Mouse (Mus musculus) liver, adult 2 months (tissue): ENCODE data around the gene Trpm7. TPM values are rescaled to one million over a fixed set of nuclear protein-coding genes. Genes with fewer than 3 reads are reported as not detected.

Experiments
- DNase-seq: peaks from one replicate; pipeline ENCODE4 v3.0.0-alpha.2; 2011; ENCODE audit warnings: low read depth, low spot score; ENCODE audit errors: extremely low read depth
- H3K27ac ChIP-seq: fragments of 200-500 bp; replicated peaks from 2 replicates; pipeline ENCODE4 v1.5.1; 2012; ENCODE audit warnings: low read depth, mild to moderate bottlenecking, control low read depth, inconsistent platforms, low read length; ENCODE audit not compliant: insufficient read depth
- H3K27me3 ChIP-seq: fragments of 200-500 bp; 2 replicates; pipeline ENCODE4 v1.6.1; 2012; ENCODE audit warnings: mild to moderate bottlenecking, moderate library complexity, low read length, inconsistent platforms; ENCODE audit not compliant: control insufficient read depth, insufficient read depth
- H3K36me3 ChIP-seq: fragments of 200-500 bp; 2 replicates; pipeline ENCODE4 v1.6.1; 2012; ENCODE audit warnings: low read length, inconsistent platforms; ENCODE audit not compliant: control insufficient read depth, insufficient read depth
- H3K4me1 ChIP-seq: fragments of 200-500 bp; 2 replicates; pipeline ENCODE4 v1.6.1; 2011; ENCODE audit warnings: low read length; ENCODE audit not compliant: control insufficient read depth, insufficient read depth
- H3K4me3 ChIP-seq: fragments of 200-500 bp; 2 replicates; pipeline ENCODE4 v1.5.1; 2011; ENCODE audit warnings: low read depth, mild to moderate bottlenecking, control low read depth, low read length, moderate library complexity; ENCODE audit not compliant: insufficient read depth
- H3K79me2 ChIP-seq: fragments of 200-500 bp; 2 replicates; pipeline ENCODE4 v1.6.1; 2012; ENCODE audit warnings: inconsistent platforms, mild to moderate bottlenecking, low read length, moderate library complexity; ENCODE audit not compliant: control insufficient read depth, insufficient read depth
- H3K9ac ChIP-seq: fragments of 200-500 bp; 2 replicates; pipeline ENCODE4 v1.6.1; 2012; ENCODE audit warnings: low read depth, mild to moderate bottlenecking, control low read depth, inconsistent platforms, low read length
- CTCF ChIP-seq: fragments of 200-500 bp; IDR thresholded peaks from 2 replicates; pipeline ENCODE4 v1.5.1; 2011; ENCODE audit warnings: low read depth, low read length, control low read depth
- POLR2A ChIP-seq: fragments of 200-500 bp; IDR thresholded peaks from 2 replicates; pipeline ENCODE4 v1.6.1; 2011; ENCODE audit warnings: low read length, control low read depth; ENCODE audit not compliant: insufficient read depth; ENCODE audit errors: extremely low read depth
- WGBS: fragments of 180-500 bp; shearing (Covaris S2); methylation state at CpG from one replicate; pipeline ENCODE4 v1.1.7; 2018; 5-methylcytosine and 5-hydroxymethylcytosine counted together
- polyA plus RNA-seq: library from polyadenylated mRNA; depleted of rRNA; stranded (reverse); fragments of >200 nt; gene quantifications from 2 replicates; pipeline ENCODE4 v1.2.3, GENCODE M21; 2012
- total RNA-seq: library from RNA; depleted of rRNA; stranded (reverse); fragments of >200 nt; gene quantifications from 2 replicates; pipeline ENCODE4 v1.2.3, GENCODE M21; 2014

The Trpm7 gene
- total and polyA plus RNA-seq, 2 experiments: 3.3 to 46.3 TPM

GRCm38 (mm10) chr2:126897511-126897910 is 21.5 kb upstream of the Trpm7 start:
- H3K79me2 ChIP-seq: no peaks in the 10 kb centered on the region
- H3K9ac ChIP-seq: peak overlapping the region; percentile 27; the same call in 1 of the 2 replicates
- no peaks in the 10 kb centered on the region for H3K27me3 ChIP-seq
- H3K4me1 ChIP-seq: peaks cover 10% of the 10 kb centered on the region
- H3K27ac ChIP-seq: peak overlapping the region; percentile 85
- TF ChIP-seq POLR2A: no peak
- no peak for TF ChIP-seq CTCF
- H3K36me3 ChIP-seq: peaks cover 33% of the 10 kb centered on the region
- WGBS: 54% methylated on average over 9 of the region's 9 CpGs
- H3K4me3 ChIP-seq: no peak overlapping the region
- peak; percentile 87 for DNase-seq

DNA sequence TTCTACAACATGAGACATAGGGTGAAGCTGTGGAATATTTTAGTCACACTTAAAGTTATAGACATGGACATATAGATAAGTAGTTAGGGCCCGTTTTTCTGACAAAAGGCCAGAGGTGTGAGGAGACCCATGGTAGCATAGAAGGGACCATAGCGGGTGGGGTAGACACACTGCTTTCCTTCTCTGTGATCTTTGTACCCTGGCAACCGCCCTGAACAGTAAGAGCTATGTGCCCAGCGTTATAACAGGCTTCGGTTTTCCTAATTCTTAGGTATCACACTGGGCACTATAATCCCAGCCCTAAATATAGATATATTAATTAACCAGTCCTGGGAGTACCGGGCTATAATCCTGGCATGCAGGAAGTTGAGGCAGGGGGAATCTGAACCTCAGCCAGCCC is 20.9 kb upstream of the Trpm7 start:
- H3K36me3 ChIP-seq: peaks cover 27% of the 10 kb centered on the region
- no peak overlapping the region for H3K4me3 ChIP-seq
- H3K79me2 ChIP-seq: no peaks in the 10 kb centered on the region
- peaks cover 10% of the 10 kb centered on the region for H3K4me1 ChIP-seq
- DNase-seq: peak; percentile 61
- H3K9ac ChIP-seq: peak overlapping the region; percentile 27; the same call in 1 of the 2 replicates
- no peak for TF ChIP-seq POLR2A
- no peaks in the 10 kb centered on the region for H3K27me3 ChIP-seq
- peak overlapping the region; percentile 85 for H3K27ac ChIP-seq
- 37% methylated on average over 6 of the region's 6 CpGs for WGBS

DNA sequence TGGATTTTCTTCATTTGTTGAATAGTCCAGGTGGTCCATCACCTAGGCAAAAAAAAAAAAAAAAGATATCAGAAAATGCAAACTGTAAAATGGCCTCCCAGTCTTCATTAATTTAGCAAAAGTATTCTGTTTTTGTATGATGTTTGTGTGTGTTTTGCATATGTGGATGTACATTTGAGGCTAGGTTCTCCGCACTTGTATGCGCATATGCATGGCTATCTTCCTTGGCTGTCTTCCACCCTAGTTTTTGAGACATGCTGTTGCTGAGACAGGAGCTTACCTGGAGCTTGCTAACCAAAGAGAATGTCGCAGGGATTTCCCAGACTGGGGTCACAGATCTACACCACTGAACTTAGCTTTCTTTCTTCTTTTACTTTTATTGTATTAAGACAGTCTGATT is 18.2 kb upstream of the Trpm7 start:
- TF ChIP-seq POLR2A (no peak), CTCF (no peak)
- H3K79me2 ChIP-seq: no peaks in the 10 kb centered on the region
- peaks cover 10% of the 10 kb centered on the region for H3K4me1 ChIP-seq
- H3K9ac ChIP-seq: no peak overlapping the region
- peaks cover 14% of the 10 kb centered on the region for H3K36me3 ChIP-seq
- no peak for DNase-seq
- H3K27ac ChIP-seq: no peak overlapping the region
- WGBS: 98% methylated on average over 3 of the region's 3 CpGs
- H3K4me3 ChIP-seq: no peak overlapping the region
- no peaks in the 10 kb centered on the region for H3K27me3 ChIP-seq

DNA sequence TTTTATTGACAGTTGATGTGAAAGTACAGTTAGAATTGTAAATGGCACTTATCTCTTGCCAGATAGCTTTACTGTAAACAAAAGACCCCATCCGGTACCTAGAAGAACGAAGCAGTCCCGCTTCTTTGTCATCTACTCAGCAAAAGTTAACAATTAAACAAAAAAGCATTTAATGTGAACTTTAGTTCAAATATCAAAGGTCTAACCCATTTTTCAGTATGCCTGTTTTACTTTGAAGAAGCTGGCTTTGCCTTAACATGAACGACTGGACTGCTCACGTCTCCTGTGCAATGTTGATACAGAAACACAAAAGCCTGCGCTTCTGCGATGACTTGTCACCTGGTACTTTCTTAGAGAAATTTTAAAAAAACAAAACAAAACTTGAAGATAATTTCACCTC is 16.3 kb upstream of the Trpm7 start:
- DNase-seq: peak; percentile 88
- H3K79me2 ChIP-seq: no peaks in the 10 kb centered on the region
- no peak overlapping the region for H3K27ac ChIP-seq
- no peaks in the 10 kb centered on the region for H3K27me3 ChIP-seq
- peak overlapping the region; percentile 26; the same call in 1 of the 2 replicates for H3K4me3 ChIP-seq
- peaks cover 13% of the 10 kb centered on the region for H3K36me3 ChIP-seq
- TF ChIP-seq POLR2A (no peak), CTCF (no peak)
- WGBS: 25% methylated on average over 7 of the region's 7 CpGs
- H3K4me1 ChIP-seq: peaks cover 8% of the 10 kb centered on the region
- no peak overlapping the region for H3K9ac ChIP-seq

DNA sequence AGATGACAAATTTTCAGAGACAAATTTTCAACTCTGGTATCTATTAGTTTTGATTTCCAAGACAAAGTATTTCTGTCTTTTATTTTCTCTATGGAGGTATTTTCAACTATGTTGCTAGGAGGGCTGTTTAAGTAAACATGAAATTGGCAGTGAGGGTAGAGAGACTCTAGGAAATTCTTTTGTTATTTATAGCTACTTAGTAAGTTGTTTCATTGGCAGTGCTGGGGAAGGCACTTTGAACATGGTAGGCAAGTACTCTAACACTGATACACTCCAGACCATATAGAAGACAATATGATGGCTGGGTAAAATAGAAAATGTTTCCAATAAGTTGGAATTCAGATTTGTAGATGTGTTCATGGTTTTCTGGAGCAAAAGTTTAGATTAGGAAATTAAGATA is 15.7 kb upstream of the Trpm7 start:
- H3K4me1 ChIP-seq: peaks cover 4% of the 10 kb centered on the region
- DNase-seq: peak; percentile 36
- H3K4me3 ChIP-seq: no peak overlapping the region
- TF ChIP-seq CTCF (no peak), POLR2A (no peak)
- H3K36me3 ChIP-seq: peaks cover 13% of the 10 kb centered on the region
- H3K27ac ChIP-seq: no peak overlapping the region
- H3K27me3 ChIP-seq: no peaks in the 10 kb centered on the region
- H3K9ac ChIP-seq: no peak overlapping the region
- H3K79me2 ChIP-seq: no peaks in the 10 kb centered on the region

GRCm38 (mm10) chr2:126887141-126887540 is 11.1 kb upstream of the Trpm7 start:
- Histone ChIP-seq H3K4me1 (no peaks in the 10 kb centered on the region), H3K9ac (no peak overlapping the region), H3K36me3 (no peaks in the 10 kb centered on the region; the same call in 1 of the 2 replicates), H3K27ac (no peak overlapping the region), H3K27me3 (no peaks in the 10 kb centered on the region), H3K4me3 (no peak overlapping the region), H3K79me2 (no peaks in the 10 kb centered on the region)
- 86% methylated on average over 3 of the region's 3 CpGs for WGBS
- TF ChIP-seq POLR2A: no peak
- no peak for TF ChIP-seq CTCF
- no peak for DNase-seq
